Mouse (Mus musculus) erythroblast, embryonic 14.5 days (primary cell): ENCODE data around the gene Iqschfp.

ENCODE experiments used
- GATA1 ChIP-seq: IDR thresholded peaks from 2 replicates; pipeline ENCODE4 v1.6.1; 2012; ENCODE audit warnings: low read length, inconsistent platforms, mixed read lengths
- TAL1 ChIP-seq: IDR thresholded peaks from 3 replicates; pipeline ENCODE4 v1.6.1; 2012; ENCODE audit warnings: low read length, inconsistent platforms, mixed read lengths

- TF ChIP-seq GATA1 (no peak), TAL1 (no peak)
These were observed 642.6 kb downstream of the Iqschfp start for GRCm38 (mm10) chr3:68534571-68535051.
